Mouse (Mus musculus) left cerebral cortex, adult 9 months (tissue): ENCODE data around the gene Bmp7.
A peak's percentile ranks its signal among the peaks of the same experiment; 100 is the strongest.

Experiments used
- DNase-seq, 2 experiments: peaks; one replicate each; pipeline ENCODE4 v3.0.0; 2022; ENCODE audit warnings: low spot score in 2 of 2

The Bmp7 gene

GRCm38 (mm10) chr2:172854136-172854535, 86.0 kb downstream of the Bmp7 start:
- no peak for DNase-seq

GRCm38 (mm10) chr2:172851773-172852172, 88.3 kb downstream of the Bmp7 start:
- DNase-seq, result no peak

GRCm38 (mm10) chr2:172848193-172848592, 91.9 kb downstream of the Bmp7 start:
- peak in 1 of 2 experiments; percentile 15 for DNase-seq

GRCm38 (mm10) chr2:172846311-172846575, 93.9 kb downstream of the Bmp7 start:
- no peak for DNase-seq

GRCm38 (mm10) chr2:172845536-172846310, 94.4 kb downstream of the Bmp7 start:
- no peak for DNase-seq

GRCm38 (mm10) chr2:172843903-172844302, 96.2 kb downstream of the Bmp7 start:
- no peak for DNase-seq

GRCm38 (mm10) chr2:172842306-172842705, 97.8 kb downstream of the Bmp7 start:
- no peak for DNase-seq

GRCm38 (mm10) chr2:172840905-172841750, 99.0 kb downstream of the Bmp7 start:
- DNase-seq, result no peak

- no peak for DNase-seq
Observed at GRCm38 (mm10) chr2:172839317-172839980, 100.7 kb downstream of the Bmp7 start.

- DNase-seq, result no peak
Observed at GRCm38 (mm10) chr2:172836516-172836915, 103.6 kb downstream of the Bmp7 start.

- peak in 1 of 2 experiments; percentile 20 for DNase-seq
Observed at GRCm38 (mm10) chr2:172833196-172833595, 106.9 kb downstream of the Bmp7 start.

- DNase-seq, result peak in 1 of 2 experiments; percentile 59
Observed at GRCm38 (mm10) chr2:172831762-172832161, 108.4 kb downstream of the Bmp7 start.

- DNase-seq, result peak in 1 of 2 experiments; percentile 86
Observed at GRCm38 (mm10) chr2:172831133-172831532, 109.0 kb downstream of the Bmp7 start.

GRCm38 (mm10) chr2:172828229-172828628, 111.9 kb downstream of the Bmp7 start:
- DNase-seq, result no peak

GRCm38 (mm10) chr2:172827564-172827963, 112.6 kb downstream of the Bmp7 start:
- no peak for DNase-seq

GRCm38 (mm10) chr2:172825785-172826145, 114.4 kb downstream of the Bmp7 start:
- no peak for DNase-seq

GRCm38 (mm10) chr2:172824906-172825784, 115.0 kb downstream of the Bmp7 start:
- DNase-seq, result peak in 1 of 2 experiments; percentile 44

GRCm38 (mm10) chr2:172818631-172819230, 121.4 kb downstream of the Bmp7 start:
- DNase-seq, result no peak
